Mouse (Mus musculus): Measurements from ENCODE around the gene Atg7. TPM values are rescaled to one million over a fixed set of nuclear protein-coding genes. Genes with fewer than 3 reads are reported as not detected.

The Atg7 gene
- polyA plus RNA-seq, 1 experiment from 2014 or later: 21.6 TPM

GRCm38 (mm10) chr6:114876033-114876432, 233.1 kb downstream of the Atg7 start:
- H3K27me3 ChIP-seq (ENCODE audit: insufficient read depth, low read length): no peaks in the 10 kb centered on the region
- peak overlapping the region; percentile 95; the same call in 1 of the 2 replicates for H3K4me2 ChIP-seq
- 17% methylated on average over 4 of the region's 4 CpGs for WGBS
- peak overlapping the region; percentile 72 for H3K9ac ChIP-seq
- H3K4me3 ChIP-seq (ENCODE audit: low read depth, low read length): no peak overlapping the region
- H3K9me3 ChIP-seq (ENCODE audit: low read depth, low read length): no peaks in the 10 kb centered on the region
- DNase-seq: no peak
- peak overlapping the region; percentile 98 for H3K27ac ChIP-seq (ENCODE audit: low read depth)
- ATAC-seq (ENCODE audit: insufficient read depth): no peak
- peaks cover 73% of the 10 kb centered on the region for H3K4me1 ChIP-seq (ENCODE audit: insufficient read depth)
- H3K36me3 ChIP-seq (ENCODE audit: insufficient read depth): peaks cover 8% of the 10 kb centered on the region; the same call in 1 of the 2 replicates
- no peak for TF ChIP-seq CTCF (IDR thresholded peaks at IDR 0.05; ENCODE audit: low read depth)

GRCm38 (mm10) chr6:114876546-114876945, 233.6 kb downstream of the Atg7 start:
- H3K27ac ChIP-seq (ENCODE audit: low read depth): peak overlapping the region; percentile 98
- peaks cover 77% of the 10 kb centered on the region for H3K4me1 ChIP-seq (ENCODE audit: insufficient read depth)
- WGBS: 46% methylated on average over 6 of the region's 6 CpGs
- no peak overlapping the region for H3K9ac ChIP-seq
- no peak for TF ChIP-seq CTCF (IDR thresholded peaks at IDR 0.05; ENCODE audit: low read depth)
- H3K27me3 ChIP-seq (ENCODE audit: insufficient read depth, low read length): no peaks in the 10 kb centered on the region
- H3K4me2 ChIP-seq: no peak overlapping the region
- peaks cover 4% of the 10 kb centered on the region; the same call in 1 of the 2 replicates for H3K36me3 ChIP-seq (ENCODE audit: insufficient read depth)
- no peak overlapping the region for H3K4me3 ChIP-seq (ENCODE audit: low read depth, low read length)
- ATAC-seq (ENCODE audit: insufficient read depth) (no peak), DNase-seq (no peak)
- H3K9me3 ChIP-seq (ENCODE audit: low read depth, low read length): no peaks in the 10 kb centered on the region

- no peak overlapping the region; the same call in 1 of the 2 replicates for H3K9ac ChIP-seq
- no peak overlapping the region for H3K4me3 ChIP-seq (ENCODE audit: low read depth, low read length)
- WGBS: 57% methylated on average over 19 of the region's 19 CpGs
- peaks cover 10% of the 10 kb centered on the region; the same call in 1 of the 2 replicates for H3K36me3 ChIP-seq (ENCODE audit: insufficient read depth)
- no peak for ATAC-seq (ENCODE audit: insufficient read depth)
- H3K9me3 ChIP-seq (ENCODE audit: low read depth, low read length): no peaks in the 10 kb centered on the region
- DNase-seq: peak; percentile 54
- no peak for TF ChIP-seq CTCF (IDR thresholded peaks at IDR 0.05; ENCODE audit: low read depth)
- no peaks in the 10 kb centered on the region for H3K27me3 ChIP-seq (ENCODE audit: insufficient read depth, low read length)
- H3K4me2 ChIP-seq: no peak overlapping the region
- H3K27ac ChIP-seq (ENCODE audit: low read depth): peak overlapping the region; percentile 50; the same call in 1 of the 2 replicates
- peaks cover 77% of the 10 kb centered on the region for H3K4me1 ChIP-seq (ENCODE audit: insufficient read depth)
Measured at GRCm38 (mm10) chr6:114878841-114879520, 236.1 kb downstream of the Atg7 start.

- WGBS: 56% methylated on average over 4 of the region's 4 CpGs
- peaks cover 71% of the 10 kb centered on the region for H3K4me1 ChIP-seq (ENCODE audit: insufficient read depth)
- H3K4me3 ChIP-seq (ENCODE audit: low read depth, low read length): no peak overlapping the region
- H3K27me3 ChIP-seq (ENCODE audit: insufficient read depth, low read length): no peaks in the 10 kb centered on the region
- no peak overlapping the region for H3K9ac ChIP-seq
- no peak overlapping the region for H3K4me2 ChIP-seq
- peaks cover 20% of the 10 kb centered on the region; the same call in 1 of the 2 replicates for H3K36me3 ChIP-seq (ENCODE audit: insufficient read depth)
- DNase-seq (no peak), ATAC-seq (ENCODE audit: insufficient read depth) (no peak)
- peak overlapping the region; percentile 54; the same call in 1 of the 2 replicates for H3K27ac ChIP-seq (ENCODE audit: low read depth)
- H3K9me3 ChIP-seq (ENCODE audit: low read depth, low read length): no peaks in the 10 kb centered on the region
- TF ChIP-seq CTCF (IDR thresholded peaks at IDR 0.05; ENCODE audit: low read depth): no peak
Measured at GRCm38 (mm10) chr6:114880798-114881197, 237.9 kb downstream of the Atg7 start.

GRCm38 (mm10) chr6:114882212-114882611, 239.3 kb downstream of the Atg7 start:
- peaks cover 63% of the 10 kb centered on the region for H3K4me1 ChIP-seq (ENCODE audit: insufficient read depth)
- no peaks in the 10 kb centered on the region for H3K9me3 ChIP-seq (ENCODE audit: low read depth, low read length)
- no peak for TF ChIP-seq CTCF (IDR thresholded peaks at IDR 0.05; ENCODE audit: low read depth)
- no peaks in the 10 kb centered on the region for H3K27me3 ChIP-seq (ENCODE audit: insufficient read depth, low read length)
- peak overlapping the region; percentile 32; the same call in 1 of the 2 replicates for H3K9ac ChIP-seq
- peak overlapping the region; percentile 47 for H3K4me2 ChIP-seq
- no peak for DNase-seq
- peaks cover 29% of the 10 kb centered on the region for H3K36me3 ChIP-seq (ENCODE audit: insufficient read depth)
- ATAC-seq (ENCODE audit: insufficient read depth): no peak
- no peak overlapping the region for H3K4me3 ChIP-seq (ENCODE audit: low read depth, low read length)
- peak overlapping the region; percentile 97 for H3K27ac ChIP-seq (ENCODE audit: low read depth)
- 40% methylated on average over 5 of the region's 5 CpGs for WGBS

GRCm38 (mm10) chr6:114882675-114883074, 239.8 kb downstream of the Atg7 start:
- no peaks in the 10 kb centered on the region for H3K27me3 ChIP-seq (ENCODE audit: insufficient read depth, low read length)
- no peak overlapping the region for H3K4me3 ChIP-seq (ENCODE audit: low read depth, low read length)
- no peaks in the 10 kb centered on the region for H3K9me3 ChIP-seq (ENCODE audit: low read depth, low read length)
- WGBS: 16% methylated on average over 7 of the region's 7 CpGs
- no peak for TF ChIP-seq CTCF (IDR thresholded peaks at IDR 0.05; ENCODE audit: low read depth)
- peaks cover 61% of the 10 kb centered on the region for H3K4me1 ChIP-seq (ENCODE audit: insufficient read depth)
- DNase-seq (no peak), ATAC-seq (ENCODE audit: insufficient read depth) (0 out of 2 replicates have a peak, but pooled peaks have one; percentile 28)
- peak overlapping the region; percentile 32 for H3K9ac ChIP-seq
- H3K27ac ChIP-seq (ENCODE audit: low read depth): peak overlapping the region; percentile 97
- H3K36me3 ChIP-seq (ENCODE audit: insufficient read depth): peaks cover 34% of the 10 kb centered on the region
- H3K4me2 ChIP-seq: peak overlapping the region; percentile 47

- Histone ChIP-seq H3K4me3 (ENCODE audit: low read depth, low read length) (no peak overlapping the region), H3K27me3 (ENCODE audit: insufficient read depth, low read length) (no peaks in the 10 kb centered on the region), H3K4me2 (peak overlapping the region; percentile 47), H3K4me1 (ENCODE audit: insufficient read depth) (peaks cover 59% of the 10 kb centered on the region), H3K9me3 (ENCODE audit: low read depth, low read length) (no peaks in the 10 kb centered on the region), H3K36me3 (ENCODE audit: insufficient read depth) (peaks cover 39% of the 10 kb centered on the region), H3K9ac (peak overlapping the region; percentile 38), H3K27ac (ENCODE audit: low read depth) (peak overlapping the region; percentile 97)
- 4% methylated on average over 9 of the region's 9 CpGs for WGBS
- ATAC-seq (ENCODE audit: insufficient read depth) (peak; percentile 83), DNase-seq (peak; percentile 94)
- no peak for TF ChIP-seq CTCF (IDR thresholded peaks at IDR 0.05; ENCODE audit: low read depth)
Measured at GRCm38 (mm10) chr6:114883261-114883740, 240.4 kb downstream of the Atg7 start.
